Mouse (Mus musculus) cerebellum, adult 9-10 months (tissue): ENCODE measurements around the gene Usp37.

Experiments used
- DNase-seq: peaks from one replicate; pipeline ENCODE4 v3.0.0; 2022

Usp37 gene

DNA sequence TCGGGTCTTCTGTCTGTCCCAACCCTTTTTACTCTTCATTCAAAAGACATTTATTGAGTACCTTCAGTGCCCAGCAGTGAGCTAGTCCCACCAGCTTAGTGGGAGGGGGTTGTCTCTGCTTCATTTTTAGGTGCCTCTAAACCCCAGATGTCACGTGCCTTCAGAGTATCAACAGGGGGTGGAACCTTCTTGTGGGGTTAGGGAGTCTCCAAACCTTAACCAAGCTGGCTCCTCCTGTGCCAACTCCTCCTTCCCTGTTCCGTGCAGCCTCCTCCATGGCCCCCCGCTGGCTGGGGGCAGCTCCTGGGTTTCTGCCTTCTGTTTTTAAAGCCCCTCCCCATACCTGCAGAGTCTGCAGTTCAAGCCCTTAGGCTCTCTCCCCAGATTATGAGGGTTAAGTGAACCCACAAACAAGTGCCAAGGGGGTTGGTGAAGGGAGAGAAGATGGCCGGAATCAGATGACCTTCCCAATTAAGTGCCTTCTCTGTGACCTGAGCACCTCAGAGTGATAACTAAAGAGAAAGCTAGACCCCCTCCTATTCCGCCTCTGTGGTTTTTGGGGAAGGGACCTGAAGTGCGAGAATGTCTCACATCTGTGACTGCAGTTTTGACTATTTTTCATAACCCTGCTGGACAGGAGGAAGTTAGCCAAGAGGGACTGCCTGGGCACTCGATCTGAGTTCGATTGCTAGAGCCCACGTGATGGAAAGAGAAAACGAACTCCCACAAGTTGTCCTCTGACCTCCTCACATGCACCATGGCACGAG lies 147.4 kb downstream of the Usp37 start:
- DNase-seq, result peak; percentile 66

DNA sequence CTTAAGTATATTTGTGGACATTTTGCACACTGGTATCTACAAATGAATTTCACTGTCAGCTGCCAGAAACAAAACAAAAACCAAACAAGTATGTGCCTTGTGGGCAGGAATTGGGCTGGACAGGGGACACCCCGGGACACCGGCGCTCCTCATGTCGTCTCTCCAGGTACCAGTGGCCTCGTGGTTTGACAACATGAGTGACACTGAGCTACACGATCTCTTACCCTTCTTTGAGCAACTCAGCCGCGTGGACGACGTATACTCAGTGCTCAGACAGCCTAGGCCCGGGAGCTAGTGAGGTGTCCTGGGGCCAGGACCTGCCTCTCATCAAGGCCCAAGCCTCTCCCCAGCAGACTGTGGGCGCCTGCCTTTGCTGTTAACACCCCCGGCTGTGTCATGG lies 148.8 kb downstream of the Usp37 start:
- DNase-seq, result peak; percentile 36

DNA sequence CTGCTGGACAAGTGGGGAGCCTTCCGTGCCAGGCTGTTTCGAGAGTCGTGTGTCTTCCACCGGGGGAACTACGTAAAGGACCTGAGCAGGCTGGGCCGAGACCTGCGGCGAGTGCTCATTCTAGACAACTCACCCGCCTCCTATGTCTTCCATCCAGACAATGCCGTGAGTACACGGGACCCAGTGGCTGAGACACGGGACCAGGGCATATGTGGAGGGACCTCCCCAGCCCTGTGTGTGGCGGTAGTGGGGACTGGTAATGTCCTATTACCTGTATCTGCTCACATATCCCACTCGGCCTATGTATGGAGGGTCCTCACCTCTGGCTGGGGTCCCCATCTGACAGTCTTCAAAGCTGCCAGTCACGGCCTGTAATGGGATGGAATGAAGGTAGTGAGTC lies 149.2 kb downstream of the Usp37 start:
- DNase-seq, result peak; percentile 35

DNA sequence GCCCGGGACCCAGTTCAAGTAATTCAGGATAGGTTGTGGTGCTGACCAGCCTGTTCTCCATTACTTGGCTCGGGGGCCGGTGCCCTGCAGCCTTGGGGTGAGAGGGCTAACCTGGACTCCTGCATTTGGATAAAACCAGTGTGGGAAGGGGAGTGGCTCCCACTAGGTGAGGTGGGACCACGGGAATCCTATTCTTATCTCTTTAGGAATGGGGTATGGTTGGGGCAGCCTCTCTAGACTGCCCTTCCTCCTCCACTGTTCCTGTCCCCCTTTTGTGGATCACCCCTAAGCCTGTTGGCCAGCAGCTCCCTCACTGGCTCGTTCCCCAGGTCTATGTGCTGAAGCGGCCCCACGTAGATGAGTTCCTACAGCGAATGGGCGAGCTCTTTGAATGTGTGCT lies 149.8 kb downstream of the Usp37 start:
- DNase-seq, result peak; percentile 33

DNA sequence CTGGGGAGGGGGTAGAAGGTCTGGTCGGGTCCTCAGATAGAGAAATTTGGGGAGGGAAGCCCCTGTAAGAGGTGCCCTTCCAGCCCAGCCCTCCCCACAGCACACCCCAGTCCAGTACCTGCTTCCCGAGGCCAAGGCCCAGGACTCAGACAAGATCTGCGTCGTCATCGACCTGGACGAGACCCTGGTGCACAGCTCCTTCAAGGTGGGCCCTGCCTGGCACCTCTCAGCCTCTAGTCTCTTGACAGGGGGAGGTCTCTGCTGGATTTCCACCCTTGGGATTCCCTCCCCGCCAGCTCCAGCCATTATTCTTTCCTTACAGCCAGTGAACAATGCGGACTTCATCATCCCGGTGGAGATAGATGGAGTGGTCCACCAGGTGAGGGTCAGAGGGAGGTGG lies 150.4 kb downstream of the Usp37 start:
- DNase-seq, result no peak

DNA sequence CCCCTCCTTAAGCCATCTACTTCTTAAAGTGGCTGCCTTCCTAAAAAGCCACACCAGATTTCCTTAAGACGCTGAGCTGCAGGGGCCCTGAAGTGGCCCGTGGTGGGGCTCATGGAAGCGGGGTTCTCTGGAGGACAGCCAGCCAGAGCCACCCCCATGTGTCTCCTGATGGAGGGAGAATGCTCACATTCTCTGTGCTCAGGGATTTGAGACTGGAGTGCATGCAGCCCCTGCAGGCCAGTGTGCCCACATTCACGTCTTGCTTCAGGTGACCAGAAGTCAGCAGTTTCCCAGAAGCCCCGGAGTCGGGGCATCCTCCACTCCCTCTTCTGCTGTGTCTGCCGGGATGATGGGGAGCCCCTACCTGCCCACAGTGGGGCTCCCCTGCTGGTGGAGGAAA lies 151.1 kb downstream of the Usp37 start:
- DNase-seq, result peak; percentile 57

DNA sequence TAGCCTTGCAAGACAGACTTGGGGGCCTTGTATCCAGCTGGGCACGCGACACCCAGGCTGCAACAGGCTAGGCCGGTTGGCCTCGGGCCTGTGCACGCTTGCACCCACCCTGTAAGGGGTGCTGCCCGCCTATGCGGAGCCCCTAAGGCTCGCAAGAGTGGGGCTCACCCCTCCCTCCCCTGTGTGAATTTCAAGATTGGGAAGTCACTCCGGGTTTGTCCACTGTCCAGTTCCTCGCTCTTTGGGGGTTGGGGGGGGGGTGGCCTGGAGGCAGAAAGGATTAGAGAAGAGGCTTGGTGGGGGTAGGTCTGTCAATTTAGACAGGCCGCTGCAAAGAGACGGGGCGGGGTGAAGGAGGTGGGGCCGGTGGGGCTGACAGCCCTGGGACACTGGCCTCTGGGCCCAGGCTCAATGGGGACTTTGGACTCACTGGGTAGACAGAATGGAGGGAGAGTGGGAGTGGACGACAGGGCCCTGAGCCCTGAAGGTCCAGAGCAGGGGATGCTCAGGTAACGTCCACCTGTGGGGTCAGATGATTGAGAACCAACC lies 151.6 kb downstream of the Usp37 start:
- DNase-seq, result no peak

DNA sequence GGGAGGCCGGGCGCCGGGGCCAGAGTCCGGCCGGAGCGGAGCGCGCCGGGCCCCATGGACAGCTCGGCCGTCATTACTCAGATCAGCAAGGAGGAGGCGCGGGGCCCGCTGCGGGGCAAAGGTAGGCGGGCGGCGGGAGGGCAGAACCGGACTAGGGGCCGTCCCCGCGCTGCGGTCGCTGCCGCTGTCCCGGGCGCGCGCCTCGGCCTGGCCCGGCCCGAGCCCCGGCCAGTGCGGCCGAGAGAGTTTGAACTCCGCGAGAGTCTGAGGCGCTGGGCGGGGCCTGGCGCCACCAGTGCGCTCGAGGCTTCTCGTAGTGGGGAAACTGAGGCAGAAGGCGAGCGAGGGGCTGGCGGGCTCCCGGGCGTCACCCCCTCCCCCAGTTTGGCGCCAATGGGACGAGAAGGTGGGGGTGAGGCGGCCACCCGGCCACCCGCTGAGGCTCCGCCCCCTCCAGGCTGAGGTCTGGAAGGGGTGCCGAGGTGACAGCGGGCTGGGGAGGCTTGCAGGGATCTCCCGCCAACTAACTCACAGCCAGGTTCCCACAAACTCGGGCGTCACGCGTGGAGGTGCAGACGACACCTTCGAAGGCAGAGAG lies 152.1 kb downstream of the Usp37 start:
- peak; percentile 74 for DNase-seq

DNA sequence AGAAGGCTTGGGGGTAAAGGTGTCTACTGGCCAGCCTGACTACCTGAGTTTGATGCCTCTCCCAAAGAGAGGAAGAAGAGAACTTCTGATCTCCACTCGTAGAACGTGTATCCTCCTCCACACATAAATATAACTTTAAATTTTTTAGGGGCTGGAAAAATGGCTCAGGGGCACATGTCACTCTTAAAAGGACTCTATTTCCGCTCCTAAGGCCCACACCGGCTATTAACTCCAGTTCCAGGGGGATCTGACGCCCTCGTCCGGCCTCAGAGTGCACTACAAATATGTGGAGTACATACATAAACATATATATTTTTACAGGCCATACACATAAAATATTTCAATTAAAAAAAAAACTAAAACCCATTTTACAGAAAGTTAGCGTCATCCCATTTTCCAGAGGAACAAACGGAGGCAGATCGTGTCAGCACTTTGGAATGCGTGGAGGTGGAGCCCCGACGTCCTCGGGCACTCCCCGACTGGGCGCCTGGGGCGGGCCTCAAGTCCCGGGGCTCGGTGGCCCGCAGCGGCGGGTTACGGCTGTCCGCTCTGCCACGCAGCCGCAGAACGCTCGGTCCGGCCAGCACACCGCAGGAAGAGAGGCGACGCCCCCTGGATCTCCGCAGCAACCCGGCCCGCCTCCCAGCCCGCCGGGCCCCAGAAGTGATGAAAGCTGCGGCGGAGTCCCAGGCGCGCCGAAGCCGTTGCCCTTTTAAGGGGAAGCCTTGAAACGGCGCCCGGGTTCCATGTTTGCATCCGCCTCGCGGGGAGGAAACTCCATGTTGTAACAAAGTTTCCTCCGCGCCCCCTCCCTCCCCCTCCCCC lies 152.9 kb downstream of the Usp37 start, which contains the start of gene Ctdsp1:
Ctdsp1 (plus strand) TSS at position 586 of the 825 bp plus-strand sequence.
- DNase-seq, result peak; percentile 95

DNA sequence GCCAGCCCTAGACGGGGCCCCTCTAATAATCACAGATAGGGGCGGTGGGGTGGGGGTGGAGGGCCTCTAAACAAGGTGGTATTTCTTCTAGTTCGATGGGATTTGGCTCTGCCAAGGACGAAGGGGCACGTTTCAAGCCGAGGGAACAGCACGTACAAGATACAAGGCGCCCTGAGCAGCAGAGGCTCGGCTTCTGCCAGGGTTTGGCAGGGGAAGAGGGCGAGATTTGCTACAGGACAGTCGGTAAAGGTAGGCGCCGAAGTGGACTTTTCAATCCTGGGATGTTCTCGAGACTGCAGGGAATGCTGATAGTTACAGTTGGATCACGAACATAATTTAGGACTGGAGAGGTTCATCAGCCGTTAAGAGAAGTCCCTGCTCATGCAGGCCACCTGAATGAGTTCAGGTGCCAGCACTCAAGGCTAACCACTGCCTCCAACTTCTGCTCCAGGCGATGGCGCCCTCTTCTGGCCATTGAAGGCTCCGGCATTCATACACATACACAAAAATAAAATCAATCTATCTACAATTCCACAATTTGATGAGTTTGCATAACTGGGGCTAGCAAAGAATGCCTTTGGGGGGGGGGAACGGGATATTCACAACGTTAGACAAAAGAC lies 153.7 kb downstream of the Usp37 start:
- DNase-seq, result peak; percentile 73

DNA sequence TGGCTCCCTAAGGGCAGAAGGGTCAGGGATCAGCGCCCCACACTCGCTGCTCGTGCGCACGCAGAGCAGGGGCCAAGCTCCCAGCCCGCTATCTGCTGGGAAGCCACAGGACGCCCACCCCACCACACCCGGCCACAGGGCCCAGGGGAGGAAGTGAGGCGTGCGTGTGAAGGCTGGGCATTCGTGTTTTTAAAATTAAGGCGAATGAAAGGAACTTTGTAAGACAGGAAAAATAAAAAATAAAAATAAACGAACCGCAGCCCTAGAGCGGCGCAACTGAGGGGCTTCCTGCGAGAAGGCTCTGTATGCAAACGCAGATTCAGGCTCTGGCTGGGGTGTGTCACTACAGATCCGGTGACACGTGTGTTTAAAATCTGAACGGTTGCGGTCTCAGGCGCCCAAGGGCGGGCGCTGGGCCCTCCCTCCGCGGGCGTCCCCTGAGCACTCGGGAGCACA lies 154.2 kb downstream of the Usp37 start:
- peak; percentile 43 for DNase-seq

DNA sequence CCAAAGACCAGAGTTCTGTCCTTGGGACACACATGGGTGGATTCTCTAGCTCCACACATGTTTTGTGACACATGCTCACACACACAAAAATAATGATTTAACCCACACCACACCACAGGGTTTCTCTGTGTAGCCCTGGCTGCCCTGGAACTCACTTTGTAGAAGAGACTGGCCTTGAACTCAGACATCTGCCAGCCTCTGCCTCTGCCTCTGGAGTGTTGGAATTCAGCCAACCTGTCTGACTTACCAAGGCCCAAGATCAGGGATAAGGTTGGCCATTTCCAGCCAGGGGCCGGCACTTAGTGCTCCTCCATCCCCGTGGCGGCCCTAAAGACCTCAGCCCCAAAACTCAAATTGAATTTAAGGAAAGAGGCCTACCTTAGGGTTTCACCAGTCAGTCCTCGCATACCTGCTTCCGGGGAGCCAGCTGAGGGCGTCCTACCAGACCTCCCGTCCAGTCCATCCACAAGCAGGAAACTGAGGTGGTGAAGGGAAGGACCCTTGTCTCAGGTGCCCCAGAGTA lies 155.6 kb downstream of the Usp37 start:
- DNase-seq, result peak; percentile 50

DNA sequence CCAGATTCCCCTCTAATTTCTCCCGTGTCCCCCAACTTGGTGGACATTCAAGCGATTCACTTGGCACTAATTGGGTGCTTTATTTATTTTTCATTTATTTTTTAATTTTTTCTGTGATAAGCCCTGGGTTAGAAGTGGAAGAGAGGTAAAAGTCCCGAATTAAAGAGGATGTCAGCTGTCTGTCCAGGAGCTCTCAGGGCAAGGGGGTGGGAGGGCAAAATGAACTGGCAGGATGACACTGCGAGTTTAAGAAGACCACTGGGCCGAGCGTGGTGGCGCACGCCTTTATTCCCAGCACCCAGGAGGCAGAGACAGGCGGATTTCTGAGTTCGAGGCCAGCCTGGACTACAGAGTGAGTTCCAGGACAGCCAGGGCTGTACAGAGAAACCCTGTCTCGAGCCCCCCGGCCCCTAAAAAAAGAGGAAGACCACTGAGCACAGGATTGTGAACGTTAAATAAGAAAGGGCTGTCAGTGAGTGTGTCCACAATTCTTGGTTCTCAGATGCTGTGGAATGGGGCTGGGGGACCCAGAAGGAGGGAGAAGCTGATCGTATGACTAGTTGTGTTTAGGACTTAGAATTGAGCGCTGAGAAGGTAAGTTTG lies 156.6 kb downstream of the Usp37 start:
- DNase-seq, result no peak

DNA sequence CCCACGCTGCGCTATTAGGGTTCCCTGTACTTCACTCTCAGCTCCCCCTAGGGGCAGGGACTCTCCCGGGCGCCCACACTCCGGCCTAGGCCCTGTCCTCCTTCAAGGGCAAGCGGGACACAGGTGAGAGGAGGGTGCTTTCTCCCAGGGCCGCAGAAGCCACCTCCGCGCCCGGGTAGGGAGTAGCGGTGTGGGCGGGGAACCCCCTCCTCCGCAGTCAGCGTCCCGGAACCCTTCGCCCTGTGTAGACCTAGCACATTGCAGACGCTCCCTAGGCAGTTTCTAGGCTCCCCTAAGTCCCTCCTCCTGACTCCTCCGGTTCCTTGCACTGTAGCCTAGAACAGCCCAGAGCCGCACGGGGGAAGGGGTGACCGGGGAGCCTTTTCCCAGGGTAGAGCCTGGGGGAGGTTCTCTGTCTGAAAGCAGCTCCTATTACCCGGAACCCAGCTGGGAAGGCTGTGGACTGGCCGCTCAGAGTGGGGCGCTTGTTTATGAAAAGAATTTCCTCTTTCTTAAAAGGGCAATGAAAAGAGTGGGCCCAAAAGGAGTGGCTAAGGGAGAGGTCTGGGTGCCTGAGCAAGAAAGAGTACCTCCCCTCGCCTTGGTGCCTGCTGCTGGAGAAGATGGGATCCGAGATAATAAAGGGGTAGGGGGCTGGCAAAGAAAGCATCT lies 157.2 kb downstream of the Usp37 start:
- DNase-seq, result peak; percentile 95

DNA sequence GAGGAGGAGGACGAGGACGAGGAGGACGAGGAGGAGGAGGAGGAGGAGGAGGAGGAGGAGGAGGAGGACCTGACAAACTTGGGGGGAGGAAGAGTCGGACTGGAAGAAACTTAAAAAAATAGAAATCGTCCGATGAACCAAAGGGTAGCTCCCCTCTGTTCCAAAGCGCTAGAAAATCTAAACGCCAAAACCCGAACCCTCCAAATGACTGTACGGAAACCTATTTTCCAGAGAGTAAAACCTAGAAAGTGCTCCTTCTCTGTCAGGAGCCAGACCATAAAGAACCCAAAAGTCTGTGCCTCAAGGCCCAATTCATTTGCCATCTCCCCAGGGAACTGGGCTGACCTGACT lies 157.7 kb downstream of the Usp37 start:
- no peak for DNase-seq

DNA sequence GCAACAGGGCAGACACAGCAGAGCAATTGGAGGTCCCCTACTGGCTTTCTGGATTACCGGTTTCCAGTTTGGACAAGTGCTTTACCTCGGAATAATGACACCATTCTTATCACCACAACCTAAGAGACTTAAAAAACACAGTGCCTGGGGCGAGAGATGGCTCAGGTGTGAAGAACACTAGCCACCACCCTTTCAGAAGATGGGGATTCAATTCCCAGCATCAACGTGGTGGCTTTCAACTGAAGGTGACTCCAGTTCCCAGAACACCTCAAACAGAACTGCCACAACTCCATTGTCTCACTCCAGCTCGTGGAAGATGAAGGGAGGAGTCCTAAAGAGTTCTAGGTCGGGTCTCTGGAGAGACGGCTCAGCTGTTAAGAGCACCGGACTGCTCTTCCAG lies 158.6 kb downstream of the Usp37 start:
- no peak for DNase-seq
